Mouse (Mus musculus): Measurements from ENCODE around the gene Itpkb. TPM values are rescaled to one million over a fixed set of nuclear protein-coding genes. Genes with fewer than 3 reads are reported as not detected.

Itpkb gene
- total and polyA plus RNA-seq, 3 experiments: 3.4 to 9.2 TPM; not detected in 1

GRCm38 (mm10) chr1:180421165-180421909 is 91.1 kb downstream of the Itpkb start:
- DNase-seq (ENCODE audit: low read depth, low spot score): no peak
- H3K79me2 ChIP-seq (ENCODE audit: control insufficient read depth, insufficient read depth, low read length, poor library complexity): no peaks in the 10 kb centered on the region
- H3K9me3 ChIP-seq (replicated peaks; ENCODE audit: insufficient read depth, low read length): no peaks in the 10 kb centered on the region
- peaks cover 0 to 9% of the 10 kb centered on the region in 2 experiments; a peak in 2 of 4 replicates for H3K36me3 ChIP-seq (ENCODE audit: control insufficient read depth in 1 of 2, insufficient read depth in 2 of 2, low read length in 2 of 2)
- H3K9ac ChIP-seq (ENCODE audit: control insufficient read depth, low read depth, low read length, poor library complexity, severe bottlenecking): no peak overlapping the region
- H3K27me3 ChIP-seq (ENCODE audit: control insufficient read depth in 1 of 2, insufficient read depth in 2 of 2, low read length in 2 of 2): no peaks in the 10 kb centered on the region
- no peak for TF ChIP-seq TBP (IDR thresholded peaks at IDR 0.05; ENCODE audit: low read depth, low read length)
- TF ChIP-seq CHD1 (IDR thresholded peaks at IDR 0.05; ENCODE audit: low read depth, low read length): no peak
- no peak for TF ChIP-seq ZKSCAN1 (IDR thresholded peaks at IDR 0.05; ENCODE audit: low read depth, low read length)
- TF ChIP-seq NELFE (IDR thresholded peaks at IDR 0.05; ENCODE audit: low read depth, low read length): no peak
- TF ChIP-seq TAL1 (IDR thresholded peaks at IDR 0.05; ENCODE audit: low read length): no peak
- no peak for TF ChIP-seq CTCF (IDR thresholded peaks at IDR 0.05 in 2 of 3, conservative IDR thresholded peaks at IDR 0.05 in 1 of 3; ENCODE audit: control insufficient read depth in 1 of 3, insufficient read depth in 1 of 3, low read depth in 2 of 3, low read length in 3 of 3, poor library complexity in 1 of 3, severe bottlenecking in 1 of 3)
- no peak overlapping the region for H3K27ac ChIP-seq (ENCODE audit: control insufficient read depth, low read depth, low read length)
- no peak overlapping the region for H3K4me3 ChIP-seq (ENCODE audit: control insufficient read depth in 1 of 2, insufficient read depth in 1 of 2, low read depth in 2 of 2, low read length in 2 of 2)
- H3K4me1 ChIP-seq (ENCODE audit: control insufficient read depth in 1 of 2, insufficient read depth in 2 of 2, low read length in 2 of 2): peaks cover 8 to 19% of the 10 kb centered on the region in 2 experiments

GRCm38 (mm10) chr1:180422076-180422828 is 92.0 kb downstream of the Itpkb start:
- Histone ChIP-seq H3K36me3 (ENCODE audit: control insufficient read depth in 1 of 2, insufficient read depth in 2 of 2, low read length in 2 of 2) (peaks cover 0 to 9% of the 10 kb centered on the region in 2 experiments; a peak in 2 of 4 replicates), H3K9ac (ENCODE audit: control insufficient read depth, low read depth, low read length, poor library complexity, severe bottlenecking) (0 out of 2 replicates have a peak overlapping the region, but pooled peaks have one; percentile 40), H3K4me1 (ENCODE audit: control insufficient read depth in 1 of 2, insufficient read depth in 2 of 2, low read length in 2 of 2) (peaks cover 8 to 19% of the 10 kb centered on the region in 2 experiments), H3K79me2 (ENCODE audit: control insufficient read depth, insufficient read depth, low read length, poor library complexity) (no peaks in the 10 kb centered on the region), H3K27me3 (ENCODE audit: control insufficient read depth in 1 of 2, insufficient read depth in 2 of 2, low read length in 2 of 2) (no peaks in the 10 kb centered on the region), H3K27ac (ENCODE audit: control insufficient read depth, low read depth, low read length) (peak overlapping the region; percentile 62), H3K9me3 (replicated peaks; ENCODE audit: insufficient read depth, low read length) (no peaks in the 10 kb centered on the region), H3K4me3 (ENCODE audit: control insufficient read depth in 1 of 2, insufficient read depth in 1 of 2, low read depth in 2 of 2, low read length in 2 of 2) (no peak overlapping the region)
- peak; percentile 72 for DNase-seq (ENCODE audit: low read depth, low spot score)
- TF ChIP-seq TBP (IDR thresholded peaks at IDR 0.05; ENCODE audit: low read depth, low read length) (no peak), USF1 (IDR thresholded peaks at IDR 0.05; ENCODE audit: low read depth, low read length) (no peak), POLR2AphosphoS5 (IDR thresholded peaks at IDR 0.05; ENCODE audit: borderline replicate concordance, low read depth, low read length) (no peak), POLR2AphosphoS2 (IDR thresholded peaks at IDR 0.05; ENCODE audit: low read length) (no peak), USF2 (IDR thresholded peaks at IDR 0.05; ENCODE audit: borderline replicate concordance in 1 of 2, insufficient read depth in 1 of 2, low read depth in 1 of 2, low read length in 2 of 2) (no peak), MAFK (IDR thresholded peaks at IDR 0.05; ENCODE audit: borderline replicate concordance, low read depth, low read length) (no peak), HCFC1 (IDR thresholded peaks at IDR 0.05; ENCODE audit: low read depth, low read length) (no peak), MXI1 (IDR thresholded peaks at IDR 0.05; ENCODE audit: low read depth, low read length) (no peak), MYB (IDR thresholded peaks at IDR 0.05; ENCODE audit: low read depth, low read length) (no peak), CHD2 (IDR thresholded peaks at IDR 0.05; ENCODE audit: low read length) (no peak), JUND (IDR thresholded peaks at IDR 0.05; ENCODE audit: low read depth, low read length) (no peak), ZC3H11A (IDR thresholded peaks at IDR 0.05; ENCODE audit: low read depth, low read length) (peak; percentile 65), ETS1 (IDR thresholded peaks at IDR 0.05; ENCODE audit: low read depth, low read length) (no peak), MYC (IDR thresholded peaks at IDR 0.05; ENCODE audit: low read depth, low read length) (no peak), BHLHE40 (IDR thresholded peaks at IDR 0.05; ENCODE audit: borderline replicate concordance, low read depth, low read length) (no peak), E2F4 (IDR thresholded peaks at IDR 0.05; ENCODE audit: borderline replicate concordance, low read depth, low read length) (no peak), ZKSCAN1 (IDR thresholded peaks at IDR 0.05; ENCODE audit: low read depth, low read length) (no peak), RAD21 (IDR thresholded peaks at IDR 0.05; ENCODE audit: low read depth, low read length) (peak; percentile 68), CHD1 (IDR thresholded peaks at IDR 0.05; ENCODE audit: low read depth, low read length) (no peak), GATA1 (IDR thresholded peaks at IDR 0.05; ENCODE audit: low read depth, low read length) (no peak), KAT2A (conservative IDR thresholded peaks at IDR 0.05; ENCODE audit: low read depth, low read length) (no peak), NRF1 (IDR thresholded peaks at IDR 0.05; ENCODE audit: insufficient read depth, low read depth, low read length, poor library complexity, severe bottlenecking) (no peak), ELF1 (IDR thresholded peaks at IDR 0.05; ENCODE audit: low read depth, low read length) (no peak), NELFE (IDR thresholded peaks at IDR 0.05; ENCODE audit: low read depth, low read length) (no peak), CTCF (IDR thresholded peaks at IDR 0.05 in 2 of 3, conservative IDR thresholded peaks at IDR 0.05 in 1 of 3; ENCODE audit: control insufficient read depth in 1 of 3, insufficient read depth in 1 of 3, low read depth in 2 of 3, low read length in 3 of 3, poor library complexity in 1 of 3, severe bottlenecking in 1 of 3) (peak; percentile 81 to 90 (median 83)), ZNF384 (IDR thresholded peaks at IDR 0.05; ENCODE audit: low read depth, low read length) (no peak)

Measured in MEL (cell line).